Mouse (Mus musculus) hindbrain, embryonic 13.5 days (tissue): Measurements from ENCODE around the gene Sytl2. TPM values are rescaled to one million over a fixed set of nuclear protein-coding genes. Genes with fewer than 3 reads are reported as not detected.
A peak's percentile ranks its signal among the peaks of the same experiment; 100 is the strongest.

Experiments
- ATAC-seq: fragments of 200-750 bp; cut with Nextera tagmentation; 2 replicates; pipeline ENCODE4 v1.8.0; 2017; ENCODE audit warnings: moderate TSS enrichment; ENCODE audit not compliant: low FRiP score
- H3K27ac ChIP-seq: fragments of 300-500 bp; sonication (generic); 2 replicates; pipeline ENCODE4 v1.5.1; 2015; ENCODE audit warnings: inconsistent platforms, mild to moderate bottlenecking, moderate library complexity
- H3K27me3 ChIP-seq: fragments of 300-500 bp; sonication (generic); 2 replicates; pipeline ENCODE4 v1.6.1; 2015; ENCODE audit warnings: mild to moderate bottlenecking, inconsistent platforms
- H3K36me3 ChIP-seq: fragments of 300-500 bp; sonication (generic); 2 replicates; pipeline ENCODE4 v1.6.1; 2015; ENCODE audit warnings: mild to moderate bottlenecking, inconsistent platforms
- H3K4me1 ChIP-seq: fragments of 300-500 bp; sonication (generic); replicated peaks from 2 replicates; pipeline ENCODE4 v1.6.1; 2015; ENCODE audit warnings: inconsistent platforms
- H3K4me2 ChIP-seq: fragments of 300-500 bp; sonication (generic); 2 replicates; pipeline ENCODE4 v1.6.1; 2015; ENCODE audit warnings: inconsistent platforms, mild to moderate bottlenecking, moderate library complexity
- H3K4me3 ChIP-seq: fragments of 300-500 bp; sonication (generic); 2 replicates; pipeline ENCODE4 v1.5.1; 2015; ENCODE audit warnings: mild to moderate bottlenecking, inconsistent platforms
- H3K9ac ChIP-seq: fragments of 300-500 bp; sonication (generic); 2 replicates; pipeline ENCODE4 v1.6.1; 2015; ENCODE audit warnings: mild to moderate bottlenecking, inconsistent platforms
- H3K9me3 ChIP-seq: fragments of 300-500 bp; sonication (generic); 2 replicates; pipeline ENCODE4 v1.6.1; 2016; ENCODE audit warnings: inconsistent platforms
- WGBS: fragments of 180-500 bp; shearing (Covaris S2); methylation state at CpG from one replicate; pipeline ENCODE4 v1.1.7; 2015; 5-methylcytosine and 5-hydroxymethylcytosine counted together
- polyA plus RNA-seq: library from polyadenylated mRNA; unstranded; fragments of >200 nt; fragmentation: Nextera tagmentation; extraction: Ambion mirVana; gene quantifications from 2 replicates; pipeline ENCODE4 v1.2.1, GENCODE M21; 2015

Gene Sytl2
- 4.4 and 4.7 TPM in 2 replicates for polyA plus RNA-seq

- WGBS: 1% methylated on average over 43 of the region's 43 CpGs
- peak within 1 kb of the TSS; percentile 66 for H3K4me3 ChIP-seq
- no peak within 1 kb of the TSS for H3K27ac ChIP-seq
- peak; percentile 75 for ATAC-seq
- H3K27me3 ChIP-seq: peaks cover 62% of the 10 kb centered on the region
- no peaks in the 10 kb centered on the region for H3K36me3 ChIP-seq
- H3K9ac ChIP-seq: peak within 1 kb of the TSS; percentile 76
- peaks cover 8% of the 10 kb centered on the region for H3K4me1 ChIP-seq
- no peaks in the 10 kb centered on the region for H3K9me3 ChIP-seq
- peak within 1 kb of the TSS; percentile 97 for H3K4me2 ChIP-seq
Observed at GRCm38 (mm10) chr7:90301942-90302646, at the start of gene Sytl2. Gene Sytl2, plus strand, starts transcription at chr7:90302252.

- H3K27ac ChIP-seq: no peak overlapping the region
- no peaks in the 10 kb centered on the region for H3K9me3 ChIP-seq
- 78% methylated on average over 5 of the region's 5 CpGs for WGBS
- no peak overlapping the region for H3K4me2 ChIP-seq
- H3K27me3 ChIP-seq: no peaks in the 10 kb centered on the region
- H3K36me3 ChIP-seq: no peaks in the 10 kb centered on the region
- no peak overlapping the region for H3K4me3 ChIP-seq
- no peaks in the 10 kb centered on the region for H3K4me1 ChIP-seq
- no peak for ATAC-seq
- no peak overlapping the region for H3K9ac ChIP-seq
Observed at GRCm38 (mm10) chr7:90252946-90253345, 49.1 kb upstream of the Sytl2 start.

- Histone ChIP-seq H3K4me3 (no peak overlapping the region), H3K4me2 (no peak overlapping the region), H3K36me3 (no peaks in the 10 kb centered on the region), H3K9ac (no peak overlapping the region), H3K4me1 (peaks cover 12% of the 10 kb centered on the region), H3K9me3 (no peaks in the 10 kb centered on the region), H3K27ac (no peak overlapping the region), H3K27me3 (no peaks in the 10 kb centered on the region)
- WGBS: 90% methylated on average over 2 of the region's 2 CpGs
- ATAC-seq: no peak
Observed at GRCm38 (mm10) chr7:90258701-90259100, 43.4 kb upstream of the Sytl2 start.

- Histone ChIP-seq H3K4me1 (peaks cover 12% of the 10 kb centered on the region), H3K9me3 (no peaks in the 10 kb centered on the region), H3K4me2 (no peak overlapping the region), H3K4me3 (no peak overlapping the region), H3K27ac (no peak overlapping the region), H3K36me3 (no peaks in the 10 kb centered on the region), H3K27me3 (no peaks in the 10 kb centered on the region), H3K9ac (no peak overlapping the region)
- 86% methylated on average over 2 of the region's 2 CpGs for WGBS
- no peak for ATAC-seq
Observed at GRCm38 (mm10) chr7:90259899-90260298, 42.2 kb upstream of the Sytl2 start.

GRCm38 (mm10) chr7:90261902-90262599, 40.0 kb upstream of the Sytl2 start:
- Histone ChIP-seq H3K36me3 (no peaks in the 10 kb centered on the region), H3K9me3 (no peaks in the 10 kb centered on the region), H3K4me2 (peak overlapping the region; percentile 30), H3K27me3 (no peaks in the 10 kb centered on the region), H3K27ac (peak overlapping the region; percentile 75), H3K9ac (no peak overlapping the region), H3K4me1 (peaks cover 16% of the 10 kb centered on the region), H3K4me3 (0 out of 2 replicates have a peak overlapping the region, but pooled peaks have one; percentile 1)
- ATAC-seq: peak; percentile 82
- 18% methylated on average over 7 of the region's 7 CpGs for WGBS

- H3K4me2 ChIP-seq: peak within 1 kb of the TSS; percentile 53
- peak within 1 kb of the TSS; percentile 22 for H3K4me3 ChIP-seq
- ATAC-seq: peak; percentile 74
- H3K9ac ChIP-seq: peak within 1 kb of the TSS; percentile 43; the same call in 1 of the 2 replicates
- H3K36me3 ChIP-seq: no peaks in the 10 kb centered on the region
- no peak within 1 kb of the TSS for H3K27ac ChIP-seq
- no peaks in the 10 kb centered on the region for H3K27me3 ChIP-seq
- H3K9me3 ChIP-seq: no peaks in the 10 kb centered on the region
- WGBS: 5% methylated on average over 28 of the region's 28 CpGs
- peaks cover 16% of the 10 kb centered on the region for H3K4me1 ChIP-seq
Observed at GRCm38 (mm10) chr7:90265289-90265970, 36.6 kb upstream of the Sytl2 start, which contains the start of gene Ccdc83. Gene Ccdc83, minus strand, starts transcription at chr7:90265777.

- no peak for ATAC-seq
- Histone ChIP-seq H3K9me3 (no peaks in the 10 kb centered on the region), H3K4me1 (peaks cover 4% of the 10 kb centered on the region), H3K9ac (no peak overlapping the region), H3K4me3 (no peak overlapping the region), H3K27me3 (no peaks in the 10 kb centered on the region), H3K4me2 (no peak overlapping the region), H3K36me3 (no peaks in the 10 kb centered on the region), H3K27ac (no peak overlapping the region)
- WGBS: 85% methylated on average over 3 of the region's 3 CpGs
Observed at GRCm38 (mm10) chr7:90270141-90270540, 31.9 kb upstream of the Sytl2 start.

- Histone ChIP-seq H3K27ac (no peak overlapping the region), H3K4me3 (no peak overlapping the region), H3K4me1 (no peaks in the 10 kb centered on the region), H3K27me3 (no peaks in the 10 kb centered on the region), H3K36me3 (no peaks in the 10 kb centered on the region), H3K9me3 (no peaks in the 10 kb centered on the region), H3K9ac (no peak overlapping the region), H3K4me2 (no peak overlapping the region)
- WGBS: 69% methylated on average over 11 of the region's 11 CpGs
- ATAC-seq: no peak
Observed at GRCm38 (mm10) chr7:90274561-90275100, 27.4 kb upstream of the Sytl2 start.

GRCm38 (mm10) chr7:90277246-90277645, 24.8 kb upstream of the Sytl2 start:
- Histone ChIP-seq H3K4me2 (no peak overlapping the region), H3K36me3 (no peaks in the 10 kb centered on the region), H3K9me3 (no peaks in the 10 kb centered on the region), H3K27me3 (no peaks in the 10 kb centered on the region), H3K4me3 (no peak overlapping the region), H3K4me1 (no peaks in the 10 kb centered on the region), H3K9ac (no peak overlapping the region), H3K27ac (no peak overlapping the region)
- no peak for ATAC-seq
- WGBS: 82% methylated on average over 3 of the region's 3 CpGs

GRCm38 (mm10) chr7:90277769-90278168, 24.3 kb upstream of the Sytl2 start:
- 85% methylated on average over 4 of the region's 4 CpGs for WGBS
- Histone ChIP-seq H3K4me2 (no peak overlapping the region), H3K27me3 (no peaks in the 10 kb centered on the region), H3K36me3 (no peaks in the 10 kb centered on the region), H3K4me3 (no peak overlapping the region), H3K4me1 (no peaks in the 10 kb centered on the region), H3K27ac (no peak overlapping the region), H3K9ac (no peak overlapping the region), H3K9me3 (no peaks in the 10 kb centered on the region)
- ATAC-seq: no peak

GRCm38 (mm10) chr7:90279136-90279535, 22.9 kb upstream of the Sytl2 start:
- H3K27ac ChIP-seq: no peak overlapping the region
- no peaks in the 10 kb centered on the region for H3K36me3 ChIP-seq
- H3K9ac ChIP-seq: no peak overlapping the region
- H3K9me3 ChIP-seq: no peaks in the 10 kb centered on the region
- 95% methylated on average over 4 of the region's 4 CpGs for WGBS
- H3K4me2 ChIP-seq: no peak overlapping the region
- no peak for ATAC-seq
- H3K4me1 ChIP-seq: no peaks in the 10 kb centered on the region
- H3K27me3 ChIP-seq: no peaks in the 10 kb centered on the region
- no peak overlapping the region for H3K4me3 ChIP-seq

GRCm38 (mm10) chr7:90280274-90280875, 21.7 kb upstream of the Sytl2 start:
- Histone ChIP-seq H3K27ac (no peak overlapping the region), H3K4me1 (no peaks in the 10 kb centered on the region), H3K36me3 (no peaks in the 10 kb centered on the region), H3K9me3 (no peaks in the 10 kb centered on the region), H3K4me2 (no peak overlapping the region), H3K4me3 (no peak overlapping the region), H3K27me3 (no peaks in the 10 kb centered on the region), H3K9ac (no peak overlapping the region)
- 68% methylated on average over 11 of the region's 11 CpGs for WGBS
- ATAC-seq: no peak
